Mouse (Mus musculus) limb, embryonic 14.5 days (tissue): Measurements from ENCODE around the gene Rapgef6. TPM values are rescaled to one million over a fixed set of nuclear protein-coding genes. Genes with fewer than 3 reads are reported as not detected.

Source experiments
- ATAC-seq: fragments of 200-750 bp; cut with Nextera tagmentation; 2 replicates; pipeline ENCODE4 v1.8.0; 2017; ENCODE audit warnings: low read depth, moderate number of reproducible peaks, moderate TSS enrichment; ENCODE audit not compliant: low FRiP score
- DNase-seq: peaks from one replicate; pipeline ENCODE4 v3.0.0-alpha.2; 2015; ENCODE audit warnings: low spot score
- H3K27ac ChIP-seq: fragments of 300-500 bp; sonication (generic); replicated peaks from 2 replicates; pipeline ENCODE4 v1.5.1; 2014; ENCODE audit warnings: low read depth, mild to moderate bottlenecking, low read length, moderate library complexity, mixed read lengths
- H3K27me3 ChIP-seq: fragments of 300-500 bp; sonication (generic); 2 replicates; pipeline ENCODE4 v1.6.1; 2014; ENCODE audit warnings: low read length, mixed read lengths; ENCODE audit not compliant: control insufficient read depth, insufficient read depth
- H3K36me3 ChIP-seq: fragments of 300-500 bp; sonication (generic); 2 replicates; pipeline ENCODE4 v1.6.1; 2014; ENCODE audit warnings: mild to moderate bottlenecking, low read length, moderate library complexity, mixed read lengths; ENCODE audit not compliant: control insufficient read depth, insufficient read depth
- H3K4me1 ChIP-seq: fragments of 300-500 bp; sonication (generic); 2 replicates; pipeline ENCODE4 v1.6.1; 2014; ENCODE audit warnings: antibody characterized with exemption, low read length, mixed read lengths; ENCODE audit not compliant: control insufficient read depth, insufficient read depth
- H3K4me2 ChIP-seq: fragments of 300-500 bp; sonication (generic); replicated peaks from 2 replicates; pipeline ENCODE4 v1.6.1; 2014; ENCODE audit warnings: low read depth, mild to moderate bottlenecking, low read length, moderate library complexity; ENCODE audit not compliant: severe bottlenecking
- H3K4me3 ChIP-seq: fragments of 300-500 bp; sonication (generic); replicated peaks from 2 replicates; pipeline ENCODE4 v1.5.1; 2014; ENCODE audit warnings: low read length
- H3K9ac ChIP-seq: fragments of 300-500 bp; sonication (generic); 2 replicates; pipeline ENCODE4 v1.6.1; 2014; ENCODE audit warnings: mild to moderate bottlenecking, low read depth, low read length, moderate library complexity; ENCODE audit not compliant: severe bottlenecking
- H3K9me3 ChIP-seq: fragments of 300-500 bp; sonication (generic); 2 replicates; pipeline ENCODE4 v1.6.1; 2016; ENCODE audit warnings: low read length; ENCODE audit not compliant: control insufficient read depth
- POLR2A ChIP-seq: fragments of 200-500 bp; IDR thresholded peaks from 2 replicates; pipeline ENCODE4 v1.8.0; 2012; ENCODE audit warnings: inconsistent platforms, mild to moderate bottlenecking, moderate library complexity, borderline replicate concordance; ENCODE audit not compliant: insufficient read depth, insufficient read length; ENCODE audit errors: extremely low read depth
- WGBS: fragments of 180-500 bp; shearing (Covaris S2); extraction: QIAGEN DNeasy Blood & Tissue Kit; methylation state at CpG from one replicate; pipeline ENCODE4 v1.1.7; 2014; 5-methylcytosine and 5-hydroxymethylcytosine counted together
- polyA plus RNA-seq, 2 experiments: library from polyadenylated mRNA; depleted of rRNA in 1 of 2; stranded (reverse) in 1 of 2; unstranded in 1 of 2; fragments of >200 nt; fragmentation: Nextera tagmentation in 1 of 2; extraction: Ambion mirVana in 1 of 2; gene quantifications; 2 replicates each; pipeline versions ENCODE4 v1.2.1 to v1.2.3; 2012 to 2014

The Rapgef6 gene
- polyA plus RNA-seq, 2 experiments: 13.8 to 26.6 TPM

DNA sequence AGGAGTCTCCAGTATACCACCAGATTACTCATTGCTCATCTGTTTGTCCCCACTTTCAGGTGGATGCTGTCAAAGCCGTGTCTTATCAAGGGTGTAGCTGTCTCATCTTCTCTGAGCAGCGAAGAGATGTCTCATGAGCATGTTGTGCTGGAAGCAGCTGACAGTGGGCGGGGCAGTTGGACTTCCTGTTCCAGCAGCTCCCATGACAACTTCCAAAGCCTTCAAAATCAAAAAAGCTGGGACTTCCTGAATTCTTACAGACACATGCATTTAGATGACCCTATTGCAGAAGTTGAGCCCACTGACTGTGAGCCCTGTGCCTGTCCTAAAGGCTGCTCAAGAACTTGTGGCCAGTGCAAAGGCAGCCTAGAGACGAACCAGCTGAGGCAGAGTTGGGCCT, 168.5 kb downstream of the Rapgef6 start:
- H3K4me3 ChIP-seq: no peak overlapping the region
- H3K4me2 ChIP-seq: no peak overlapping the region
- H3K27ac ChIP-seq: no peak overlapping the region
- no peak for ATAC-seq
- H3K27me3 ChIP-seq: no peaks in the 10 kb centered on the region
- H3K36me3 ChIP-seq: peaks cover 50% of the 10 kb centered on the region
- no peak for DNase-seq
- H3K4me1 ChIP-seq: peaks cover 4% of the 10 kb centered on the region; the same call in 1 of the 2 replicates
- no peaks in the 10 kb centered on the region for H3K9me3 ChIP-seq
- 87% methylated on average over 4 of the region's 4 CpGs for WGBS
- TF ChIP-seq POLR2A: no peak
- H3K9ac ChIP-seq: no peak overlapping the region

- DNase-seq (no peak), ATAC-seq (no peak)
- H3K27me3 ChIP-seq: no peaks in the 10 kb centered on the region
- no peak for TF ChIP-seq POLR2A
- H3K4me1 ChIP-seq: no peaks in the 10 kb centered on the region
- WGBS: 90% methylated on average over 6 of the region's 6 CpGs
- H3K36me3 ChIP-seq: peaks cover 57% of the 10 kb centered on the region
- H3K4me3 ChIP-seq: no peak overlapping the region
- H3K9me3 ChIP-seq: no peaks in the 10 kb centered on the region
- H3K27ac ChIP-seq: no peak overlapping the region
- H3K9ac ChIP-seq: no peak overlapping the region
- no peak overlapping the region for H3K4me2 ChIP-seq
These were observed 171.0 kb downstream of the Rapgef6 start for GRCm38 (mm10) chr11:54693696-54694095.

DNA sequence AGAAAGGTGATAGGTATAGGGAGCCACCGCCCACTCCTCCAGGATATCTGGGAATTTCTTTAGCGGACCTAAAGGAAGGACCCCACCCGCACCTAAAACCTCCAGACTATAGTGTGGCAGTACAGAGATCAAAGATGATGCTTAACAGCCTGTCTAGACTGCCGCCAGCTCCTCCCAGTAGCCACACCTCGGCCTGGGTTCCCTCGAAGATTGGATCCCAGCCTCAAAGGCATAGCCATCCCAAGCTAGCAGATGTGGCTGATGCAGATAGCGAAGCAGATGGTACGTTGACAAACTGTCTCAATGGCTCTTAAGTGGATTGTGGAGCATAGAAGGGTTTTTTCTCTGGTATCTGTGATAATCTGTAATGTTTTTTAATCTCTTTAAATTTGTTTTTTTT, 171.6 kb downstream of the Rapgef6 start:
- ATAC-seq (no peak), DNase-seq (no peak)
- whole genome bisulfite sequencing: 70% methylated on average over 8 of the region's 8 CpGs
- Histone ChIP-seq H3K4me3 (no peak overlapping the region), H3K4me1 (no peaks in the 10 kb centered on the region), H3K27me3 (no peaks in the 10 kb centered on the region), H3K27ac (no peak overlapping the region), H3K9me3 (no peaks in the 10 kb centered on the region), H3K9ac (no peak overlapping the region), H3K36me3 (peaks cover 57% of the 10 kb centered on the region), H3K4me2 (no peak overlapping the region)
- no peak for TF ChIP-seq POLR2A

- Histone ChIP-seq H3K4me1 (no peaks in the 10 kb centered on the region), H3K9ac (no peak overlapping the region), H3K27ac (no peak overlapping the region), H3K9me3 (no peaks in the 10 kb centered on the region), H3K4me3 (no peak overlapping the region), H3K27me3 (no peaks in the 10 kb centered on the region), H3K36me3 (peaks cover 47% of the 10 kb centered on the region), H3K4me2 (no peak overlapping the region)
- 61% methylated on average over 4 of the region's 4 CpGs for WGBS
- no peak for TF ChIP-seq POLR2A
- ATAC-seq (no peak), DNase-seq (no peak)
These were observed 173.3 kb downstream of the Rapgef6 start for GRCm38 (mm10) chr11:54695951-54696350.

DNA sequence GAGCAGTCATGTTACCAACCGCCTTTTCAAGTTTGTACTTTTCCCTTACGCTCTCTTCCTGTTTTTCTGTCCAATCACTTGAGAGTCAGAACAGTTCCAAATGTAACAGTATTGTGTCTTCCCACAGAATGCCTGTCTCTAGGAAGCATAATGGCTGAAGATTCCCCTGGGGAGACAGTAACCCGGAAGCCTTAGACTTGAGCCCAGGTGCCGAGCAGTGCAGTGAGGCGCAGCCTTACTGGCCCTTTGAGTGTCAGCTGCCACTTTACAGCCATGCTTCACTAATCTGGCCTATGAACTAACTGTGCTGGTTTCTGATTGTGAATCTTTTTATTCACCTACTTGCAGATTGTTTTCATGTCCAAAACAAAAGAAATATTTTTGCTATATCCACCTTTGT, 175.0 kb downstream of the Rapgef6 start:
- no peak overlapping the region for H3K4me3 ChIP-seq
- no peak for TF ChIP-seq POLR2A
- no peak overlapping the region for H3K4me2 ChIP-seq
- WGBS: 86% methylated on average over 5 of the region's 5 CpGs
- peaks cover 36% of the 10 kb centered on the region for H3K36me3 ChIP-seq
- DNase-seq (no peak), ATAC-seq (no peak)
- no peaks in the 10 kb centered on the region for H3K9me3 ChIP-seq
- no peaks in the 10 kb centered on the region for H3K27me3 ChIP-seq
- H3K27ac ChIP-seq: no peak overlapping the region
- no peaks in the 10 kb centered on the region for H3K4me1 ChIP-seq
- H3K9ac ChIP-seq: no peak overlapping the region

DNA sequence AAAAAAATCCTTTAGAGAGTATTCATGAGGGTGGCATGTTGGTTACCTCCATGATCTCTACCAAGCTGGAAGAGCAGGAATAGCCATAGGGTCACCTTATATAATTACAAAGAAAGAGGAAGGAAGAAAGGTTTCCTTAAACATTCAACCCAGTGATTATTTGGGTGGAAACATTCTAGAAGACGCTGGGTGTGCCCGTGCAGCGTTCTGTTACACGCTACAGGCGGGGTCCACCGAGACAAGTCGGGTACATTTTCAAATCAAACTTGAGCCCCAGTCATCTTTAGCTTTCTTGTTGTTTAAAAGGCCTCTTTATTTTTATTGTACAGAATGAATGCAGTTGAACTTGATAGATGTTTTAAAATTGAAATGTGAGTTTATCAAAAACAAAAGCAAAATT, 176.0 kb downstream of the Rapgef6 start:
- DNase-seq (no peak), ATAC-seq (no peak)
- Histone ChIP-seq H3K9me3 (no peaks in the 10 kb centered on the region), H3K4me3 (no peak overlapping the region), H3K4me1 (no peaks in the 10 kb centered on the region), H3K9ac (no peak overlapping the region), H3K27ac (no peak overlapping the region), H3K27me3 (no peaks in the 10 kb centered on the region), H3K4me2 (no peak overlapping the region), H3K36me3 (peaks cover 33% of the 10 kb centered on the region)
- WGBS: 95% methylated on average over 7 of the region's 7 CpGs
- TF ChIP-seq POLR2A: no peak
